Mouse (Mus musculus): Measurements from ENCODE around the gene Gm16368. TPM values are rescaled to one million over a fixed set of nuclear protein-coding genes. Genes with fewer than 3 reads are reported as not detected.
"Not testable (repeated sequence)": the region's sequence is repeated elsewhere in the genome, so short reads cannot be mapped to it uniquely, and the experiment has no call there.

The Gm16368 gene
- not detected in 3 replicates for total RNA-seq (2017)

GRCm38 (mm10) chr12:88083397-88083796 lies at the start of gene Gm16368:
TSS of gene Gm16368 (plus strand) at chr12:88083697.
- ATAC-seq (replicated peaks; ENCODE audit: insufficient number of reproducible peaks, low FRiP score, low TSS enrichment, poor library complexity, severe bottlenecking): not testable (repeated sequence)

DNA sequence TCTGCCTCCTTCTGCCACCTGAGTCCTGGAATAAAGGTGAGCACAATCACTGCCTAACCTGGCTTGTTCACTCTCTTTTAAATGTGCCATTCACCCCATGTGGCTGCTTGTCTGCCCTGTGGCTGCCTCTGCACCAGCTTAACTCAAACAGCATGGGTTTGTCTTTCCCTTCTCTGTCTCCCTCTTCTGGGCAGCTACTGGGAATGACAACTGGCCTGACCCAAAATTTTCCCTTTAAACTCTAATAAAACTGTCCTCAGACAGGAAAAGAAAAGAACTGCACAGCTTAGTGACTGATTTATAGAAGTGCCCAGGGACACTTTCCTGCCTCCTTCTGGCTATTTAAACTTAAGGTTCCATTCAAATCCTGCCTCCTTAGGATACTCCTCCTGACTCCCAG lies 44.4 kb upstream of the Gm16368 start:
- not testable (repeated sequence) for ATAC-seq (replicated peaks; ENCODE audit: insufficient number of reproducible peaks, low FRiP score, low TSS enrichment, poor library complexity, severe bottlenecking)

- not testable (repeated sequence) for ATAC-seq (replicated peaks; ENCODE audit: insufficient number of reproducible peaks, low FRiP score, low TSS enrichment, poor library complexity, severe bottlenecking)
Measured at GRCm38 (mm10) chr12:88039703-88040102, 43.8 kb upstream of the Gm16368 start.

DNA sequence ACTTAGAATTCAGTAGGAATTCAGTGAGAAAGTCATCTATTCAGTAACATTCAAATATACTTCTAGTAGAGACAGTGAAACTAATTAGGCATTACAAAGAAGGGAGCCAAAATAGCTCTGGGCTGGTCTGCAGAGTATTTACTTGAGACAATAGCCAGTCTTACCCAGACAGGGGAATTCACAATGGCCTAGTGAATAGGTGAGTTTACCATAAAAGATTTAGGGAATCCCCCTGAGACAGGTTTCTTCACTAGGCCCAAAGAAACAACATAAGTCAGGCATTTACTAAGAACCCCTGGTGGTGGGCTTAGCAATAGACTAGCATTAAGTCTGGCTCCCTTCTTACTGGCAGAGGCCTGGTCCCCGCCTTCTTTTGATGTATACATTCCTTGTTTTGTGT lies 38.3 kb upstream of the Gm16368 start:
- ATAC-seq (replicated peaks; ENCODE audit: insufficient number of reproducible peaks, low FRiP score, low TSS enrichment, poor library complexity, severe bottlenecking): not testable (repeated sequence)

Other genes starting within 250 kb of the Gm16368 start
- gene Gm2001, start 241.4 kb upstream of the Gm16368 start, total RNA-seq (2017): not detected in 3 replicates
- not detected in 3 replicates for gene Gm2016, start 209.6 kb upstream of the Gm16368 start, total RNA-seq (2017)
- not detected in 3 replicates for gene Gm2022, start 188.3 kb upstream of the Gm16368 start, total RNA-seq (2017)
- gene Gm2035, start 163.8 kb upstream of the Gm16368 start, total RNA-seq (2017): not detected in 3 replicates
- not detected in 3 replicates for gene Gm2042, start 129.6 kb upstream of the Gm16368 start, total RNA-seq (2017)
- gene Gm2075, start 71.8 kb upstream of the Gm16368 start, total RNA-seq (2017): not detected in 3 replicates
- gene Gm6803, start 64.9 kb upstream of the Gm16368 start, total RNA-seq (2017): not detected in 3 replicates
- gene Gm2056, start 56.7 kb upstream of the Gm16368 start, total RNA-seq (2017): not detected in 3 replicates
- gene Gm10436, start 98.4 kb downstream of the Gm16368 start, total RNA-seq (2017): 0.32 TPM in 1 of 3 replicates, not detected in the others
- not detected in 3 replicates for gene Gm8332, start 166.4 kb downstream of the Gm16368 start, total RNA-seq (2017)
- gene Gm5662, start 190.8 kb downstream of the Gm16368 start, total RNA-seq (2017): not detected in 3 replicates
- gene Gm5039, start 240.3 kb downstream of the Gm16368 start, total RNA-seq (2017): not detected in 3 replicates